Mouse (Mus musculus): ENCODE results near the gene Nsf. TPM values are rescaled to one million over a fixed set of nuclear protein-coding genes. Genes with fewer than 3 reads are reported as not detected.

The Nsf gene
- polyA plus RNA-seq, 1 experiment: 3.0 TPM

DNA sequence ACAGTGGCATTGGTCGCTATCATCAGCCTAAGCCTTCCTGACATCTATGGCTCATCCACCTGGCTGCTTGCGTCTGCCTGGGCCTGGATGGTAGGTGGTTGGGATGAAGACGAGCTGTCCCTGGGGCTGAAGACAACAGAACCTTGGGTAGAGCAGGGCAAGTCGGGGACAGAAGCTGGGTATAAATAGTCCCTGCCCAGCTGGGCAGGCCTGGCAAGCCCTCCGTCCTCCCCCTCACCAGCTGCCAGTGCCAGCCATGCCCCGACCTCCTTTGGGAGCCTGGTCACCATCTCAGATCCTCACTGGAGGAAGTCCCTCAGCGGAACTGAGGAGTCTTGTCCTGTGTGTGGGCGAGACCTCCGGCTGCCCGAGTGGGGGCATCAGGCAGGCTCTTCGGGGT lies 149.7 kb downstream of the Nsf start:
- no peak for TF ChIP-seq GATA1 (IDR thresholded peaks at IDR 0.05; ENCODE audit: low read length)

DNA sequence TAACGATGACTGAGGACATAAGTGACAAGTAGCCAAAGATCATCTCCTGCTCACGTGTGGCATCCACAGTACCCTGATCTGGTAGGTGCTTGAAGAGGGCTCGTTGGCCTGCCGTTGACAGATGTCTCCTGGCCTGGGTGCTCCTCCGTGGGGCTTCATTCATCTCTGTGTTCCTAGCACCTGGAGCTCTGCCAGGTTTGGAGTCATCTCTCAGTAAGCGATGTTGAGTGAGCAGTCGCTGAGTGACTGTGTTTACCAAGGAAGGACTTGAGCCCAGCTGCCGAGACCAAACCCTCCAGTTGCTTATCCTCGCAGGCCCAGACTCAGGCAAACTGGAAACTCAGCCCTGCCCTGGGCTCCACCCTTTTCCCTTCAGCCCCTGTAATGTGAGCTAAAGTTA lies 152.7 kb downstream of the Nsf start:
- TF ChIP-seq GATA1 (IDR thresholded peaks at IDR 0.05; ENCODE audit: low read length): no peak

DNA sequence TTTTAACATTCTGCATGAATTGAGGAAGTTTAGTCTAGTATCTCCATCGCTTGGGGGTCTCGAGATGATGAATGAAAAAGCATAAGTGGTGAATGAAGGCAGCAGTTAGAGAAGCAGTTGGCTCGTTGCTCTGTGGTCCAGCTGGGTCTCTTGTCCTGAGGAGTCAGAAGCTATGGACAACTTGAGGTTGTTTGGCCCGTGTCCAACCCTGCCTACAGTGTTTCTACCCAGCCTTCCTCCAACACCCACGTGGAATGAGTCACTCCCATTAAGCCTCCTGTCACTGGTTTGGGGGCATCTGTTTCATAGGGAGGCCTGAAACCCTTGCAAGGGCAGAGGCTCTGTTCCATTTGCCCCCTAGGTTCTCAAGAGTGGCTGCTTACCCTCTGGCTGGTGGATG lies 163.9 kb downstream of the Nsf start:
- TF ChIP-seq GATA1 (IDR thresholded peaks at IDR 0.05; ENCODE audit: low read length): no peak

DNA sequence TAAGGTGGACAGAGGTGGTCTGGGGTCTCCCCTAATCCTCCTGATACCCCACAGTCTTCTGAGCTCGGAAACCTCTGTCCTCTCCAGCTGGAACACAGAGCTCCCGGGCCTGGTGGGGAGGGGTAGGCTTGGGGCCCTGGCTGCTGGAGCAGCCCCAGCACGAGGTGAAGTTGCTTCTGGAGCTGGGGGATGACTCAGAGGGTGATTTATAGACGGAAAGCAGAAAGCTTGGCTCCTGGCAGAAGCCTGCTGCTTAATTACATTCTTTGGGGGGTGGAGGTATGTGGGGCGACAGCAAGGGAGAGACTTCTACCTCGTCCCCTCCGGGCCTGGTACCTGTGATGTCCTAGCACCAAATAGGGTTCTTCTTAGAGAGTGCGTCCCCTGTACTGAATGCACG lies 173.7 kb downstream of the Nsf start:
- no peak for TF ChIP-seq GATA1 (IDR thresholded peaks at IDR 0.05; ENCODE audit: low read length)

DNA sequence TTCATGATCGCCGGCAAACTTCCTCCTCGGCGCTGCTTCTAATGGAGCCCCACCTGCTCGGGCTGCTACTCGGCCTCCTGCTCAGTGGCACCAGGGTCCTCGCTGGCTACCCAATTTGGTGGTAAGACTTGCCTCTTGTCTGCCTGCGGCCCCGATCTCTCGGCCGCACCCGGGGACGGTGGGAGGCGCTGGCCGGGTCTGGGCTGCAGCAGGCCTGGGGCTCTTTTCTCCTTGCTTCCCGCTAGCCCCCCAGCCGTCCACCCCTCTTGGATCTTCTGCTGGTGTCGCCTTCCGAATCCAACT lies 179.7 kb downstream of the Nsf start:
- no peak for TF ChIP-seq GATA1 (IDR thresholded peaks at IDR 0.05; ENCODE audit: low read length)

DNA sequence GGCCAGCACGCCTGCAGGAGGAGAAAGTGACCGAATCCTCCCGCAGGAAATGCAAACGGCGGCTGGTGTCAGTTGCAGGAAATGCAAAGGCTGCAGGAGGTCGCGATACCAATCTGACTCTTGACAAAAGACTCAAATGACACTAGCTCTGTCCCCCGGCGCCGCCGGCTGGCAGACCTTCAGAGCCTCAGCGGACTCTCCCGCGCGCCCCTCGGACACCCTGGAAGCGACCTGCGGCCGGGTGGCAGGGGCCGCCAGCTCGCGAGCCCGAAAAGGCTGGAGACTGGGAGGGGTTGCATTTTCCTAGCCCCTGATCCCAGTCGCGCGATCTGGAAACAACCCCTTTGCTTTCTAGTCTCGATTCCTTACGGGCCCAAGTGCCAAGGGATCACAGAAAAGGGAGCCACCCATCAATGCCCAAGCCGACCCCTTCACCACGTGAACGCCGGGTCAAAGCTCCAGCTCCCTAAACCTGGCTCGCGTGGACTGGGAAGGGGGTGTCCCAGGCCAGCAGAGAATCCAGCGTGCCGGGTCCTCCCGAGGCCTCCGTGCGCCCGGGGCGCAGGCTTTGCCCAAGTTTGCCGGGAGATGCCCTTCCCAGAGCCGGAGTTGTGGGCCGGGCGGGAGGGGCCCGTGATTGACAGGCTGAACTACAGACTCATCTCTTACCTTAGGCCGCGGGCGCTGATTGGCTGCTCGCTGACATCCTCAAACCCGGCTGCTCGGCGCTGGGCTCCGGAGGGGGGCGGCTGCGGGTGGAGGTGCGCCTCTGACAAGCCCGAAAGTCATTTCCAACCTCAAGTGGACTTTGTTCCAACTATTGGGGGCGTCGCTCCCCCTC lies 180.2 kb downstream of the Nsf start, which contains the start of gene Wnt3:
Gene Wnt3 (plus strand): TSS at position 764 of the 841 bp plus-strand sequence.
- no peak for TF ChIP-seq GATA1 (IDR thresholded peaks at IDR 0.05; ENCODE audit: low read length)

DNA sequence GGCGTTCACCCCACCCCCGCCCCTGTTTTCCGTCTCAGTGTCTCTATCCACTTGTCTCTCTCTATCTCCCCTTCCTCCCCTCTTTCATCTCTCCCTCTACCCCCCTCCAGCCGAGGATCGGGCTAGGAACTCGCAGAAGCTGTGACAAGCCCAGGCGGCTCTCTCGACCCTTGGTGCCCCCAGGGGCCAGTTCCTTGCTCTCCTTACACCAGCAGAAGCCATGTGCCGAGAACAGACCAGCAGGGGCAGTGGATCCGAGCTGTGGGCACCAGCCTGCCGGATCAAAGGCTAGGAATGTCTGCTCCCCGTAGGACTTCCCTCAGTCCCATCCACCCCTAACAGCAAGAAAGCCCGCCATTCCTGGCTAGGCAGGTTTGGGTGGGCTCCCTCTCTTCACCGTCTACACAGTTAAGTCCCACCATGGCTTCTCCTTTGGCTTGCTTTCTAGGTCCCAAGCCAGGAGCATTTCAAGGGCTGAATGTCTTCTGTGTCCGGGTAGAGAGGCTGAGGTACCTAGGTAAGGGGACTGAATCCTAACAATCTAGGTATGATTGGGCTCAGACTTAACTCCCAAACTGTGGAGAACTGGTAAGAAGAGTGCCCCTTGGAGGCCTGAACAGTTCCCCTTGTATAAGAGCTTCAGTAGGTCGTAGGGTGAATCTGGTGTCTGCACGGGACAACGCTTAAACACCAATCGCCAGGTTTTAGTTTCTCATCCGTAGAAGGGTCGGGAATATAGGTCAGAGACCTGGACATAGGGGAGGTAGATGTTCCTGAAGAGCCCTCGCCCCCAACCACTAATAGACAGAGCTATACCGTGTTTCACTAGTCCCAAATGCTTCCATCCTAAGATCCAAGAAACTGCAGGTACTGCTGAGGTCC lies 181.1 kb downstream of the Nsf start:
- no peak for TF ChIP-seq GATA1 (IDR thresholded peaks at IDR 0.05; ENCODE audit: low read length)

Other genes starting within 250 kb of the Nsf start
- gene Wnt9b, start 204.2 kb downstream of the Nsf start, polyA plus RNA-seq (2012): not detected in 2 replicates
- not detected in 2 replicates for gene Wnt3, start 179.9 kb downstream of the Nsf start, polyA plus RNA-seq (2012)
- 4.9 and 5.2 TPM in 2 replicates for gene Arf2, start 12.7 kb upstream of the Nsf start, polyA plus RNA-seq (2012)
- gene Crhr1, start 178.8 kb upstream of the Nsf start, polyA plus RNA-seq (2012): not detected in 2 replicates
- not detected in 2 replicates for gene Sppl2c, start 232.3 kb upstream of the Nsf start, polyA plus RNA-seq (2012)

Measured in G1E-ER4 (cell line).